Mouse (Mus musculus) heart, adult 18-20 months (tissue): Measurements from ENCODE around the gene Palm3. TPM values are rescaled to one million over a fixed set of nuclear protein-coding genes. Genes with fewer than 3 reads are reported as not detected.
A peak's percentile ranks its signal among the peaks of the same experiment; 100 is the strongest.
"Not testable (repeated sequence)": the region's sequence is repeated elsewhere in the genome, so short reads cannot be mapped to it uniquely, and the experiment has no call there.

Experiments
- DNase-seq, 2 experiments: peaks; one replicate each; pipeline ENCODE4 v3.0.0; 2021 to 2022; ENCODE audit warnings: mixed read lengths in 1 of 2
- total RNA-seq, 2 experiments: library from RNA; stranded (reverse); gene quantifications; 2 replicates each; pipeline ENCODE4 v1.2.3; 2021

The Palm3 gene
- total RNA-seq, 2 experiments from 2014 or later, result 0.30 to 0.33 TPM

DNA sequence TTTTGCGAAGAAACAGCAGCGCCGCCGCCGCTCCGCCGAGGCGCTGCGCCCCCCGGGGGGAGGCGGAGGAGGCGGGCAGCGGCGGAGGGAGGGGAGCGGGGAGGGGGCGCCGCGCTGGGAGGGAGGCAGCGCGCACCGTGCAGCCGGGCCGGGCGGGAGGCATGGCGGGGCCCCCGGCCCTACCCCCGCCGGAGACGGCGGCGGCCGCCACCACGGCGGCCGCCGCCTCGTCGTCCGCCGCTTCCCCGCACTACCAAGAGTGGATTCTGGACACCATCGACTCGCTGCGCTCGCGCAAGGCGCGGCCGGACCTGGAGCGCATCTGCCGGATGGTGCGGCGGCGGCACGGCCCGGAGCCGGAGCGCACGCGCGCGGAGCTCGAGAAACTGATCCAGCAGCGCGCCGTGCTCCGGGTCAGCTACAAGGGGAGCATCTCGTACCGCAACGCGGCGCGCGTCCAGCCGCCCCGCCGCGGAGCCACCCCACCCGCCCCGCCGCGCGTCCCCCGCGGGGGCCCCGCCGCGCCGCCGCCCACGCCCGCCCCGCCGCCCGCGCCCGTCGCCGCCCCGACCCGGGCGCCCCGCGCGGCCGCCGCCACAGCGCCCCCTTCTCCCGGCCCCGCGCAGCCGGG, 23.6 kb upstream of the Palm3 start, which contains the start of gene Samd1:
Samd1 (plus strand) TSS at position 162 of the 631 bp plus-strand sequence.
- peak; percentile 54 to 64 for DNase-seq

DNA sequence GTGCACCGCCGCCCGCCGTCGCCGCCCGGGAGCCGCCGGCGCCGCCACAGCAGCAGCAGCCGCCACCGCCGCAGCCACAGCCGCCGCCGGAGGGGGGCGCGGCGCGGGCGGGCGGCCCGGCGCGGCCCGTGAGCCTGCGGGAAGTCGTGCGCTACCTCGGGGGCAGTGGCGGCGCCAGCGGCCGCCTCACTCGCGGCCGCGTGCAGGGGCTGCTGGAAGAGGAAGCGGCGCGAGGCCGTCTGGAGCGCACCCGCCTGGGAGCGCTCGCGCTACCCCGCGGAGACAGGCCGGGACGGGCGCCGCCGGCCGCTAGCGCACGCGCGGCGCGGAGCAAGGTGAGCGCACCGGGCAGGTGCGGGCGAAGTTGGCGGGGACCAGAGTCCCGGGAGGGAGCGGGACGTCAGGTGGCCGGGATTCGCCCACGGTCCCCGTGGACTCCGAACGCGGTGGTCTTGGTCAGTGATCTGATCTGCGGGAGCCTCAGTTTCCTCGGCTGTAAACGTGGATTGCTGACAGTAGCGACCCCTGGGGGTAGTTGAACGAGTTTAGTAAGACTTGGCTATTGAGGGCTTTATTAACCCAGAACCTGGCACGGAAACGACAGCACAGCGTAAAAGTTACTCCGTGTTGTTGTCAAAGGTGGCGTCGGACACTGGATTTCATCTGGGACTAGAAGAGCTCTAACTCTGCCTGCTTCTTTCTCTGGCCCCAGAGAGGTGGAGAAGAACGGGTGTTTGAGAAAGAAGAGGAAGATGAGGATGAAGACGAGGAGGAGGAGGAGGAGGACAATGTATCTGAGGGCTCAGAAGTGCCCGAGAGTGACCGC, 22.8 kb upstream of the Palm3 start:
- peak; percentile 64 to 67 for DNase-seq

DNA sequence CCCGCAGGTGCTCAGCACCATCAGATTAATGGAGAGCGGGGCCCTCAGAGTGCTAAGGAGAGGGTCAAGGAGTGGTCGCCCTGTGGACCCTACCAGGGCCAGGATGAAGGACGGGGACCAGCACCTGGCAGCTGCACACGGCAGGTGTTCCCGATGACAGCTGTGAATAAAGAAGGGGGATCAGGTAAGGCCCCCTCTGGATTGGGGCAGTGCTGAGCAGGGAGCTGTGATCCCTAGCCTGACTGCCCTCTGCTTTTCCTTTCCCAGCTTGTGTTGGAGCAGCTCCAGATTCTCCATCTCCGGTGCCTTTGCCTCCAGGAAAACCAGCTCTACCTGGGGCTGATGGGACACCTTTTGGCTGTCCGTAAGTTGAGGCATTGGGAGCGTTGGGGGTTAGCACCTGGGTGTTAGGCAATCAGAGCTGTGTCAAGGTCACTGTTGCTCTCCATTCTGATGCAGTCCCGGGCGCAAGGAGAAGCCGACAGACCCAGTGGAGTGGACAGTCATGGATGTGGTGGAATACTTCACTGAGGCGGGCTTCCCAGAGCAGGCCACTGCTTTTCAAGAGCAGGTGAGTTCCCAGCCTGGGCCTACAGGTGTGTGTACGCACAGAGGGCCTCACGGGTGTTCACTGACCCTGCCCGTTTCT, 22.1 kb upstream of the Palm3 start:
- DNase-seq, result no peak

DNA sequence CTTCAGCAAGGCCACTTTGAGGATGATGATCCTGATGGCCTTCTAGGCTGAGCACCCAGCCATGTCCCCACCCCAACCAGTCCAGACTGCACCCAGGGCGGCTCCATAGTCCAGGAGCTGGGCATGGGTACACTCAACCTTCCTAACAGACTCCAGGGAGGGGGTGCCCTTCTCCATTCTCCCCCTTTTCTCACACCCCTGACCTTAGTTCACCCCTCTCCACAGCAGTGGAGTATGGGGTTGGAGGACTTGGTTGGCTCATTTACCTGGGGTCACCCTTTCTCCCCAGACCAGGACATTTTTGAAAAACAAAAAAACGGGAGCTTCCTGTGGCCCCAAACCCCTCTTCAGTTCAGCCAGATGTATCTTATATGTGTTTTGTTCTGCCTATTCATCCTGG, 21.4 kb upstream of the Palm3 start:
- no peak for DNase-seq

DNA sequence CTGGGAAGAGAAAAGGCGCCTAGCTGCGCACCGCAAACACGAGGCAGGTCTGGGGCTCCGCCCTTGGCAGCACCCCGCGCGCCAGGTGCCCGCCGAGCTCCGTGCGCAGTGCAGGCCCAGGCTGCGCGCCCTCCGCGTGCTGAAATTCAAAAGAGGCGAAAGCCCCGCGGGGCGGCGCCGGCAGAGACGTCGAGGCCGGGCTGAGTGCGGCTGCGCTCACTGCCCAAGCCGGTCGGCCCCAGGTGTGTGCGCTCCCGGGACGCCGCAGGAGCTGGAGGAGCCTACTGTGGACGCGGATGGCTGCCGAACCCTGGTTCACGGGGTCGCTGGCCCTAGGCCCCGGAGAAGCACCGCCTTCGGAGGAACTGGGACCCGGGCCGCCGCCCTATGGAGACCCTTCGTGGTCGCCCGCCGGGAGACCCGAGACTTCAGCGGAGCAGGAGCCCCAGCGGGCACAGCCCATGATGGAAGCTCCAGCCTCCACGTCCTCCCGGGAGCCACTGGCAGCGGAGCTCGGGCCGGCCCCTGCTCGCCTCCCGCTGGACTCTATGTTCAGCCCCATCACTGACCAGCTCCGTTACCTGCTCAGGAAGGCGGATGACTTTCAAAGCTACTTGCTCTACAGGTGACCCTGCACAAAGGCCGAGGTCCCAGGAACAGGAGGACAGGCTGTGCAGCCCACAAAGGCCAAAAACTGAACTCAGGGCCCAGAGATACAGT, 19.8 kb upstream of the Palm3 start, which contains the start of gene 1700067K01Rik:
1700067K01Rik (plus strand) TSS at position 222 of the 720 bp plus-strand sequence.
- DNase-seq, result no peak

DNA sequence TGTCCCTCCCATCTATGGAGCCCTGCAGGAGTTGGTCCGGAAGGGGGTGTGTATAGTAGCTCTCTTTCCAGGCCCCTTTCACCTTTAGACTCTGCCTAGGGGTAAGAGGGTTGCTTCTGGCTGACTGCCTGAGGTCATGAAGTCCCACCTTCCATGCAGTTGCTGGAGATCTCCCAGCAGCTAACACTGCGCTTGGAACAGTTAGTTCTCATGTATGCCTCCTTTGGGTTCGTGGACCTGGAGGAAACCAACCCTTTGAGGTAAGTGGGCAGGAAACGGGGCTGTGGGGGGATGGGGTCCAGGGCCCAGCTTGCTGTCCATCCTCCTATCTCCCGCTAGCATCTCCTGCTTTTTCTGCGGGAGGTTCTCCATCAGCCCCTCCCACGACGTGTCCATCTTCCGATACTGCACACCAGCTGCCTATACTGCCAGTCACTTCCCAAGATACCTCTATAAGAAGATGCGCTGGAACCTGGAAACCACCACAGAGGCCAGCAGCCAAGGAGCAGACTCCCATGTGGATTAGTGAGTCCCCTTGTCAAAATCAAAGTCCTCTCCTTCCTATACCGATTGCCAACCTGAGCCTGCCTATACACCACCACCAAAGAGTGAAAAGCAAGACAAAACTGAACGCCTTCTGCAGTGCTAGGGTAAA, 18.2 kb upstream of the Palm3 start:
- no peak for DNase-seq

DNA sequence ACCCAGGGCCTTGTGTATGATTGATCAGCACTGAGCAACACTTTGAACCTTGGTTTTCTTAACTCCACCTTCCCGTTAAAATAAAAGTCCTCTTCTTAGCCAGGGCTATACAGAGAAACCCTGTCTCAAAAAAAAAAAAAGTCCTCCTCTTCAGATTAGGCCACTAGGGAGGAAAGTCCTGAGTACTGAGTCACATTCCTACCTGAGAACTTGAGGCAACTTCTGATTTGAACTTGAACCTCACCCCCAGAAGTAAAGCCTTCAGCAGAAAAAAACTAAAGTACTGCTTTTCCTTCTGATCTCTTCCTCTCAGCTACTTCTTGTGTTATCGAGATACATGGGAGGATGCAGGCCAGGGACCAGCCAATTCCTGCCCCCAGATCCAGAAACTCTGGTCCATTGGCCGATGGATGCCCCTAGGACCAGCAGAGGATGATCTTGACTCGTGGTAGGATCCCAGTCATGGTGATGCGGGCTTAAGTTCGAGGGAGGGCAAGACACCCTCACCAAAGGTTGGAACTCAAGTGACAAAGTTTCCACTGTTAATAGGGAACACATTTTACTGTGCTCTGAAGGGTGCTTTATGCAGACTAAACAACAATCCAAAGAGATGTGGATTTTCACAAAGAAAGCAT, 17.5 kb upstream of the Palm3 start:
- no peak for DNase-seq

DNA sequence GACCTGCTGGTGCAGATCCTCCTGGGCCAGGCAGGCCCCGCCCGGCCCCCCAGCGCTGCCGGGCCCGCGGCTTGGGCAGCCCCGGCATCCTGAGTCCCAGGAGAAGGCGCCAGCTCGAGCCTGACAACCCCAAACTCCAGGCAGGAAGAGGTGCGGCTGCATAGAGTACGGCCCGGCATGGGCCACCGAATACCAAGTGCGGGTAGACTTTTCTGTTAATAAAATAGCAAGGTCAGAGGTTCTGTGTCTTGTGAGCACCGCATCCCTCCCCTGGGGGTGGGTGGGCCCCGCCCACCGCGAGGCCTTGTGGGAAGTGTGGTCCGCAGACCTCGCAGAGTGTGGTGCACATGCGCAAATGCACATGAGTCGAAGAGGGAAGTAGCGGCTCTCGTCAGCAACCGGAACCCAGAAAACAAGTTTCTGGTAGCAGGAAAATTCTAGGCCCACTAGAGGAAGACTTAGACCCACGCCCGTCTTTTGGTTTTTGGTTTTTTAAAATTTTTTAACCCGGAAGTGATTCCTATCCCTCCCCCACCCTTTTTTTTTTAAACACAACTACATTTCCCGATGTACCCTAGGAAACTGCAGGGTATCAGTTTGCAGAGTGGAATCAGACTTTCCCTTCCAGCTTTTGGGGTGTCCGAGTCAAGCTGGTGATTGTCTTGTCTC, 16.6 kb upstream of the Palm3 start:
- peak; percentile 96 to 97 for DNase-seq

DNA sequence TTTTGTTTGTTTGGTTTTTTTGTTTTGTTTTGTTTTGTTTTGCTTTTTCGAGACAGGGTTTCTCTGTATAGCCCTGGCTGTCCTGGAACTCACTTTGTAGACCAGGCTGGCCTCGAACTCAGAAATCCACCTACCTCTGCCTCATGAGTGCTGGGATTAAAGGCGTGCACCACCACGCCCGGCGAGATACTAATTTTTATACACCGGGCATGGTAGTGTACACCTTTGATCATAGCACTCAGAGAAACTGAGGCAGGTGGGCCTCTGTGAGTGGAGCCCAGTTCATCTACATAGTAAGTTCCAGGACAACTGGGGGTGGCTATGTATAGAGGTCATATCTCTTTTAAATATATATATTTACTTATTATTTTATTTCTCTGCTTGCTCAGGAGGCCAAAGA, 15.8 kb upstream of the Palm3 start:
- not testable (repeated sequence) for DNase-seq

DNA sequence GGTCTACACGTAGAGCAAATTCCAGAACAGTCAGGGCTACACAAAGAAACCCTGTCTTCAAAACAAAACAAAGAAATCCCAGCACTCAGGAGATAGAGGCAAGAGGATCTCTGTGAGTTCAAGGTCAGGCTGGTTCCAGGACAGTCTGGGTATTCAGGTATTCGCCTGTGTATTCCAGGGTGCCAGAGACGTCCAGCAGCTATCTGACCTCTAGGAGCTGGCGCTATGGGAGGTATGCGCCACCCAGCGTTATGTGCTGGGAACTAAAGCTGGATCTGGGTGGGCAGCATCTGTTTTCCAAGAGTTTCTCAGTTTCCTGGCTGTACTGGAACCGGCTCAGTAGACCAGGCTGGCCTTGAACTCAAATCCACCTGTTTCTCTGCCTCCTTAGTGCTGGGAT, 12.9 kb upstream of the Palm3 start:
- no peak for DNase-seq

DNA sequence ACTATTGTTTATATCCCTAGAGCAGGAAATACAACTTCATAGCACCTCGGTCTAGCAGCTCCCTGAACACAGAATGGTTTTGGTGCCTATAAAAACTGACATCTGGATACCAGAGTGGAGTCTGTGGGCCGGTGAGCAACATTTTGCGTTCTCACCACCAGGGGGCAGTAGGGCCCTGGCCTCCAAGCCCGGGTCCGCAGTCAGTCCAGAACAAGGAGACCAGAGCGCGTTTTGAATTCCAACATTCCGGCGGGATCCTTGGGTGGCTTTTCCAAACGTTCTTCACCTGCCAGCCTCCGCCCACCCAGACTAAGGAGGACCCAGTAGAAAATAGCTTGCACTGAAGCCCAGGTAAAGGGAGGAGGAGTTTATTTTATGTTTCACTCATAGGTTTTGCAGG, 11.4 kb upstream of the Palm3 start:
- DNase-seq, result peak; percentile 88 to 91

DNA sequence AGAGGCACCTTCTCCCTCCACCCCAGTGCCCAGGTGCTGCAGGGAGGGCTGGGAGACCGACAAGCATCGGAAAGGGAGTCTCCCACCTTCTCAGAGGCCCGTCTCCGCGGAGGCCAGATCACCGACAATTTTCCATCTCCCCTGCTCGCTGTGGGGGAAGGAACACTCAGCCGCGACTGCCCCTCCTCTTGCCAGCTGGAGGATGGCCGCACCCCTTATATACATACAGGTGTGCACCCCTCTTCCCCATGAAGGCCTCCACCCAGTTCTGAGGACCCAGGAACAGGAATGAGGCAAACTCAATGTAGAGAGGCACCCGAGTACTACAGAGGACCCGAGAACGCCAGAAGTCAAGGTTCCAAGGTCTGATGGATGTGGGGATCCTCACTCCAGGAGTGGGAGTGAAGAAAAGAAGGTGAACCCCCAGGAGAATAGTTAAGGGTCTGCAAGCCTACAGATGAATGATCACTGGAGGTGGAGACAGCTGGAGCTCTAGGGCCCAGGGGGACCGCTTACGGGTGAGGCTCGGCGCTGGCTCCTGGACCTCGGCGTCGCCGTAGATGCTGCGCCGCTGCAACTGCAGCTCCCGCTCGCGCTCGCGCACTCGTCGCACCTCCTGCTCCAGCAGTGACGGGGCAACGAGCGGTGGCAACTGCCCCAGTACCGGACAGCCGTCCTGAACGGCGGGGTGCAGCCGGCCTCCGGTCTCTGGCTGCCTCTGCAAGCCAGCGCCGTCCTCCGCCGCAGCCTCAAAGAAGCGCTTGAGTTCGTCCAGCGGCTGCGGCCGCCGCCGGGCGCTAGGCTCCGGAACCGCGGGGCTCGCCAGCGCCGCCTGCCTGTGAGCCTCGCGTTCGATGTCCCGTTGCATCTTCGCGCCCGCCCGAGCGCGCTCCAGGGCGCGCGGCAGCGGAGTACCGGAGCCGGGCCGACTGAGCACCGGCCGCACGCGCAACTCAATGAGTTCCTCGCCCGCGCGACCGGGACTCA, 10.4 kb upstream of the Palm3 start:
- DNase-seq, result peak; percentile 83 to 87

DNA sequence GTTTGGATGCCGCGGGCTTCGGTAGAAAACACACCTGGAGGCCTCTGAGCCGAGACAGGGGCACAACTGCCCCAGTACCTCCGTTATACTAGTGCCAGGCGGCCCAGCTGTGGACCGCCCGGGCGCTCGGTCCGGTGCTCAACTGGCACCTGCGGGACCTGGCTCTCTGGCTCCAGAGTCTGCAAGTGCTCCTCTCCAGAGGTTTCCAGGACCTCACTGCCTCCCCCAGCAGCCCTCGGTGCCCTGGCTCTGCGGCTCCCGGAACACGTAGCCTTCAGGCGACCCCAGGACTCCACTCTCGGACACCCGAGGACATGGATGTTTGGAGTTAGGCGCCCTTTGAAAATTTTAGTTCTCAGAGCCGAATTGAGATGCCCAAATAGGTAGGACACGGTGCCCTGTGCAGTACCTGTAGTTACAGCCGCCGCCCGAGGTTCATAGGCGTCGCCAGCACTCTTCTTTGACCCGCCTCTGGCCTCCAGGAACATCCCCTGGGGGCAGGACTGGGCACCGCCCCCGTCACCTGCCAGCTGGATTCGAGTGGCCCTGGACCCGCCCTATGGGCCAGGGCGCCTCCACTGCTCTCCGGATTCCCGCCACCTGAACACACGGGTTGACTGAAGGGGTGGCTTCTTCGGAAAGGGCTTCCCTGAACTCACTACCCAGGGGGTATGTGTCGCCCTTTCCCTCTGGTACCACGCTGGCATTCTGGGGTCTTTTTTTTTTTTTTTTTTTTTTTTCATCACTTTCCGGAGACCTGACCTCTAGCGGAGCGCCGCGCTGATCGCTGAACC, 9.4 kb upstream of the Palm3 start, which contains the start of gene 2210011C24Rik:
2210011C24Rik (minus strand) TSS at position 467 of the 794 bp plus-strand sequence.
- DNase-seq, result peak in 1 of 2 experiments; percentile 38

DNA sequence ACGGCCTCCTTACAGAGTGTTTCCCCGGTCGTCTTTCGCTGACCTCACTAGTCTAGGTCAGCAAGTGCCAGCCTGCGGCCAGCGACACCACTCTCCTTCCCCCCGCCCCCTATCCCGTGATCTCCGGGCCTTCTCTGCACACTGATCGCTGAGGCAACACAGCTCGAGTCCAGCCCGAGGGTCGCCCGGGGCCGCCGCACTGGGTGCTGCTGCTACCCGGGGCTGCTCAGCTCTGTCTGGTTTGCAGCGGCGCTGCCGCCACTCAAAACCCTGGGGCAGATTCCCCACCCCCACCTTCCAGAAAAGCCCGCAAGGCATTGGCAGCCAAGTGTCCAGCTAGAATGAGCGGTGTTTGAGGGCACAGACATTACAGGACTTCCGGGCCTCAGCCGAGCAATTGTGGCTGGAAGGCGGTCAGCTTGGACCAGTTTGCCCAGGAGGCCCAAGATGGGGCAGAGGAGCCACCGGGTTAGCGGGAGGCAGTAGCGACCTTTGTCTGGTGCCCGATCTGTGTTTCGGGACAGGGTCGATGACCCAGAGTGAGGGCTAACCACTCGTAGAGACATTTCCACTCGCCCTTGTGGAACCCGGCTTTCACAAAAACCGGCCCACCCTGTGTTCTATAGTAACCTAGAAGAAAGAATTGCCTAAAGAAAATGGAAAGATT, 8.6 kb upstream of the Palm3 start:
- DNase-seq, result peak; percentile 32 to 37

DNA sequence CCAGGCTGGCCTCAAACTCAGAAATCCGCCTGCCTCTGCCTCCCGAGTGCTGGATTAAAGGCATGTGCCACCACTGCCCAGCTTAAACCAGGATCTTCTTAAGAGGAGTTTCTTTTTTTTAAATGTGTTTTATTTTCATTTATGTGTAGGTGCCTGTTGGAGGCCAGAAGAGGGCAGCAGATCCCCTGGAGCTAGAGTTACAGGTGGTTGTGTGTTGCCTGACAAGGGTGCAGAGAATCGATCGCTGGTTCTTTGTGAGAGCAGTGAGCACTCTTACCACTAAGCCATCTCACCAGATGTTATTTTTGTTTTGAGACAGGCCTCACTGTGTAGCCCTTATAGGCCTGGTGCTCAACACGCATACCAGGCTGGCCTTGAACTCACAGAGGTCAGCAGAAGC, 5.4 kb upstream of the Palm3 start:
- DNase-seq, result no peak

DNA sequence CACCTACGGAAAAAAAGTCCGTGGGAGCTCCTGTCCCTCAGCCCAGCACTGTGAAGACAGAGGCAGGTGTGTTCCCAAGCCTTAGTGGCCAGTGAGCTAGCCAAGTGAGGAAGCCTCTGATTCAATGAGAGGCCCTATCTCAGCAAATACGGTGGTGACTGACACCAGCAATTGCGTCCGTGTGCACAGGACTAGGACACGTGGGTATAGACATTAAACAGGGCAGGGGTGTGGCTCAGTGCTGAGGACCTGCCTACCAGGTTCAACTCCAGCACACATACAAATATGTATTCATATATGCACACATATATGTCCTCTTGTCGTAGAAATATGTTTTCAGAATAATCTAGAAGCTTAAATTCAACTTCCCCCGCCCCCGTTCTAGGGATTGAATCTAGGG, 1.5 kb upstream of the Palm3 start:
- DNase-seq, result no peak

DNA sequence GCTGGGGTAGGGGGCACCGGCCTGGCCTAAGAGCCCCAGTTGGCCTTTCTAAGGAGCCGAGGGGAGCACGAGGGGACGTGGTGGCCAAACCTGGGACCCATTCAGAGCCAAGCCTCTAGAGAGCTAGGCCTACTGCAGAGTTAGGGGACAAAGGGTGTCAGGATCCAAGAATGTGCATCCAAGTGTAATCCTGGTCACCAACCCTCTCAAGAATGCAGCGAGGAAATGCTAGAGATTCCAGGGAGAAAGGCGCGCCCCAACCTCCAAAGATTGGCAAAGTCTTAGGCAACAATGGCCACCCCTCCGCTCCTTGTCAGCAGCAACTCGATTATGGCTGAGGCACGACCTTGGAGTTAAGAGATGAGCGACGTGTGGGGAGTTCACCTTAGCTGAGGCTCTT, 298 bp downstream of the Palm3 start:
- DNase-seq, result no peak

DNA sequence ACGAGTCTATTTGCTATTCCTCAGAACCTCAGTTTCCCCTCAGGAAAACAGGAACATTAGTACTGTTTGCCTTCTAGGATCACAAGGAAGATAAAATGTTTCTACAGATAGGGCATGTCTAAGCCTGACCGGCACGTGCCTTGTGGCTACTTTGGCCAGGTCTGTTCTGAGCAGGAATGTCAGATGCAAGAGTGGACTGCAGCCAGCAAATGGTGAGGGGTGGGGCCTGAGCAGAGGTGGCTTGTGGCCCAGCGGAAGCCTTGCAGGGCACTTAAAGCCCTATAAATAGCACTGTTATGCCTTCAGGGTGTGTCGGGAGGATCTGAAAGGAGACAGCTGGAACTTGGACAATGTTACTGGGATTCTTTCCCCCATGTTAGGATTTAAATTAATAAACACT, 1.8 kb downstream of the Palm3 start:
- peak; percentile 85 to 89 for DNase-seq
